Comparison of ENCODE assay signal across 23 mouse cellular contexts in genomic region chr12:62664602-62665001, GRCm38 (mm10).
A peak's percentile ranks its signal among the peaks of the same experiment; 100 is the strongest.
DNase-seq lines count a peak whose midpoint lies in the region; ATAC-seq and TF ChIP-seq lines count a peak whose summit lies in the region.
"Had no signal": no experiment of that assay in that cellular context is flagged by ENCODE, and none has a peak within 500 bp of the region (broad histone marks: within the 10 kb centered on the region; RNA-seq: fewer than 3 reads in every experiment).

No protein-coding gene starts in this region.

- peaks cover 4% of the 10 kb centered on the region; the same call in 1 of the 2 replicates for H3K9me3 ChIP-seq in hindbrain, embryonic 14.5 days (ENCODE audit: control insufficient read depth, low read length)
- H3K9me3 ChIP-seq in hindbrain, embryonic 16.5 days (ENCODE audit: control insufficient read depth, low read length) = no peaks in the 10 kb centered on the region
- no peaks in the 10 kb centered on the region for H3K9me3 ChIP-seq in midbrain, postnatal 0 days (ENCODE audit: low read length)
- no peaks in the 10 kb centered on the region; the same call in 1 of the 2 replicates for H3K9me3 ChIP-seq in midbrain, embryonic 16.5 days (replicated peaks; ENCODE audit: control insufficient read depth, low read length, poor library complexity, severe bottlenecking)
- no peaks in the 10 kb centered on the region for H3K9me3 ChIP-seq in neural tube, embryonic 14.5 days (ENCODE audit: control insufficient read depth, low read length)
- no peaks in the 10 kb centered on the region for H3K9me3 ChIP-seq in neural tube, embryonic 15.5 days (replicated peaks)
- H3K9me3 ChIP-seq: embryonic facial prominence, embryonic 13.5 days; embryonic facial prominence, embryonic 15.5 days; forebrain, embryonic 10.5 days; forebrain, embryonic 12.5 days had no signal

- no peak overlapping the region for H3K4me3 ChIP-seq in hindbrain, embryonic 14.5 days (replicated peaks; ENCODE audit: low read length)
- H3K4me3 ChIP-seq in hindbrain, embryonic 16.5 days (ENCODE audit: low read length) = no peak overlapping the region
- no peak overlapping the region for H3K4me3 ChIP-seq in midbrain, postnatal 0 days (ENCODE audit: low read depth, low read length)
- H3K4me3 ChIP-seq in midbrain, embryonic 16.5 days (ENCODE audit: low read depth, low read length) = no peak overlapping the region
- H3K4me3 ChIP-seq in neural tube, embryonic 14.5 days (ENCODE audit: low read depth, low read length) = no peak overlapping the region
- H3K4me3 ChIP-seq in neural tube, embryonic 15.5 days (replicated peaks) = no peak overlapping the region
- H3K4me3 ChIP-seq: embryonic facial prominence, embryonic 13.5 days; embryonic facial prominence, embryonic 15.5 days; erythroblast, embryonic 14.5 days; forebrain, embryonic 10.5 days; forebrain, embryonic 12.5 days had no signal

- no peaks in the 10 kb centered on the region for H3K4me1 ChIP-seq in hindbrain, embryonic 14.5 days (replicated peaks; ENCODE audit: control insufficient read depth, insufficient read depth, low read length)
- no peaks in the 10 kb centered on the region for H3K4me1 ChIP-seq in hindbrain, embryonic 16.5 days (ENCODE audit: control insufficient read depth, insufficient read depth, low read depth, low read length)
- H3K4me1 ChIP-seq in midbrain, postnatal 0 days (ENCODE audit: insufficient read depth, low read length) = no peaks in the 10 kb centered on the region
- no peaks in the 10 kb centered on the region for H3K4me1 ChIP-seq in midbrain, embryonic 16.5 days (ENCODE audit: control insufficient read depth, insufficient read depth, low read length)
- H3K4me1 ChIP-seq in neural tube, embryonic 14.5 days (ENCODE audit: control insufficient read depth, insufficient read depth, low read length) = no peaks in the 10 kb centered on the region
- no peaks in the 10 kb centered on the region for H3K4me1 ChIP-seq in neural tube, embryonic 15.5 days
- H3K4me1 ChIP-seq: embryonic facial prominence, embryonic 13.5 days; embryonic facial prominence, embryonic 15.5 days; forebrain, embryonic 10.5 days; forebrain, embryonic 12.5 days had no signal

- H3K4me2 ChIP-seq in hindbrain, embryonic 14.5 days (replicated peaks) = no peak overlapping the region
- no peak overlapping the region for H3K4me2 ChIP-seq in hindbrain, embryonic 16.5 days (ENCODE audit: low read length)
- no peak overlapping the region for H3K4me2 ChIP-seq in midbrain, postnatal 0 days (ENCODE audit: low read depth, low read length, poor library complexity, severe bottlenecking)
- no peak overlapping the region for H3K4me2 ChIP-seq in midbrain, embryonic 16.5 days (ENCODE audit: low read length)
- no peak overlapping the region for H3K4me2 ChIP-seq in neural tube, embryonic 14.5 days (ENCODE audit: low read depth, low read length)
- H3K4me2 ChIP-seq in neural tube, embryonic 15.5 days = no peak overlapping the region
- H3K4me2 ChIP-seq: embryonic facial prominence, embryonic 13.5 days; embryonic facial prominence, embryonic 15.5 days; forebrain, embryonic 12.5 days had no signal

- H3K27ac ChIP-seq in hindbrain, embryonic 14.5 days = no peak overlapping the region
- no peak overlapping the region for H3K27ac ChIP-seq in hindbrain, embryonic 16.5 days (ENCODE audit: low read depth, low read length)
- H3K27ac ChIP-seq in midbrain, postnatal 0 days (ENCODE audit: low read depth, low read length) = no peak overlapping the region
- no peak overlapping the region for H3K27ac ChIP-seq in midbrain, embryonic 16.5 days (ENCODE audit: low read length)
- H3K27ac ChIP-seq in neural tube, embryonic 14.5 days (ENCODE audit: low read depth, low read length) = no peak overlapping the region
- no peak overlapping the region for H3K27ac ChIP-seq in neural tube, embryonic 15.5 days (replicated peaks)
- H3K27ac ChIP-seq: embryonic facial prominence, embryonic 13.5 days; embryonic facial prominence, embryonic 15.5 days; forebrain, embryonic 10.5 days; forebrain, embryonic 12.5 days had no signal

- peak; percentile 43; the same call in 1 of the 2 replicates for ATAC-seq in hindbrain, embryonic 14.5 days (ENCODE audit: low FRiP score)
- no peak; the same call in 1 of the 2 replicates for ATAC-seq in hindbrain, embryonic 16.5 days
- ATAC-seq in midbrain, postnatal 0 days (ENCODE audit: low FRiP score) = no peak
- ATAC-seq in midbrain, embryonic 16.5 days = no peak
- ATAC-seq in neural tube, embryonic 14.5 days (ENCODE audit: low read depth) = peak; percentile 82
- peak; percentile 70 for ATAC-seq in neural tube, embryonic 15.5 days (ENCODE audit: low FRiP score)
- ATAC-seq: forebrain, embryonic 14.5 days had no signal

- 55% methylated on average over 1 of the region's 1 CpGs for WGBS in hindbrain, embryonic 14.5 days
- WGBS in hindbrain, embryonic 16.5 days = 56% methylated on average over 1 of the region's 1 CpGs
- 74% methylated on average over 1 of the region's 1 CpGs for WGBS in midbrain, postnatal 0 days
- 91% methylated on average over 1 of the region's 1 CpGs for WGBS in midbrain, embryonic 16.5 days
- WGBS in neural tube, embryonic 14.5 days = 54% methylated on average over 1 of the region's 1 CpGs
- 31% methylated on average over 1 of the region's 1 CpGs for WGBS in neural tube, embryonic 15.5 days

- DNase-seq in hindbrain, embryonic 14.5 days (ENCODE audit: low spot score) = no peak
- peak; percentile 2 for DNase-seq in midbrain, postnatal 0 days (ENCODE audit: low spot score)
- no peak for DNase-seq in ovary, postnatal 36 days (ENCODE audit: low spot score)
- DNase-seq: adrenal gland, adult 2 months; adrenal gland, postnatal 10 days; adrenal gland, postnatal 25 days; cerebellum, adult 11 months; cerebellum, adult 18-20 months; cerebellum, adult 8-10 months; cerebellum, adult 9-11 months; cerebellum, postnatal 14 days; cerebellum, postnatal 36 days; embryo, embryonic 11 days had no signal

- H3K27me3 ChIP-seq in hindbrain, embryonic 14.5 days (ENCODE audit: control insufficient read depth, insufficient read depth, low read length) = no peaks in the 10 kb centered on the region
- no peaks in the 10 kb centered on the region for H3K27me3 ChIP-seq in hindbrain, embryonic 16.5 days (replicated peaks; ENCODE audit: control insufficient read depth, insufficient read depth, low read length)
- no peaks in the 10 kb centered on the region for H3K27me3 ChIP-seq in midbrain, postnatal 0 days (ENCODE audit: insufficient read depth, low read length)
- H3K27me3 ChIP-seq in midbrain, embryonic 16.5 days (ENCODE audit: control insufficient read depth, insufficient read depth, low read depth, low read length) = no peaks in the 10 kb centered on the region
- no peaks in the 10 kb centered on the region for H3K27me3 ChIP-seq in neural tube, embryonic 14.5 days (ENCODE audit: control insufficient read depth, insufficient read depth, low read length)
- no peaks in the 10 kb centered on the region for H3K27me3 ChIP-seq in neural tube, embryonic 15.5 days (replicated peaks)
- H3K27me3 ChIP-seq: embryonic facial prominence, embryonic 13.5 days; embryonic facial prominence, embryonic 15.5 days; forebrain, embryonic 12.5 days had no signal

- H3K9ac ChIP-seq in hindbrain, embryonic 14.5 days = no peak overlapping the region
- H3K9ac ChIP-seq in hindbrain, embryonic 16.5 days (ENCODE audit: low read depth, low read length) = no peak overlapping the region
- H3K9ac ChIP-seq in midbrain, postnatal 0 days (replicated peaks; ENCODE audit: low read length, poor library complexity, severe bottlenecking) = no peak overlapping the region
- H3K9ac ChIP-seq in midbrain, embryonic 16.5 days (ENCODE audit: low read depth, low read length) = no peak overlapping the region
- H3K9ac ChIP-seq in neural tube, embryonic 14.5 days (replicated peaks; ENCODE audit: low read depth, low read length) = no peak overlapping the region
- no peak overlapping the region for H3K9ac ChIP-seq in neural tube, embryonic 15.5 days (replicated peaks)
- H3K9ac ChIP-seq: embryonic facial prominence, embryonic 13.5 days; embryonic facial prominence, embryonic 15.5 days; forebrain, embryonic 12.5 days had no signal

- TF ChIP-seq CTCF in midbrain, postnatal 0 days (IDR thresholded peaks at IDR 0.05) = no peak

- no peaks in the 10 kb centered on the region for H3K36me3 ChIP-seq in hindbrain, embryonic 14.5 days (replicated peaks; ENCODE audit: control insufficient read depth, insufficient read depth)
- no peaks in the 10 kb centered on the region for H3K36me3 ChIP-seq in hindbrain, embryonic 16.5 days (ENCODE audit: control insufficient read depth, insufficient read depth, low read length)
- no peaks in the 10 kb centered on the region for H3K36me3 ChIP-seq in midbrain, postnatal 0 days (ENCODE audit: insufficient read depth, low read length)
- H3K36me3 ChIP-seq in midbrain, embryonic 16.5 days (ENCODE audit: control insufficient read depth, insufficient read depth, low read length) = no peaks in the 10 kb centered on the region
- H3K36me3 ChIP-seq in neural tube, embryonic 14.5 days (ENCODE audit: control insufficient read depth, insufficient read depth, low read length) = no peaks in the 10 kb centered on the region
- H3K36me3 ChIP-seq in neural tube, embryonic 15.5 days = no peaks in the 10 kb centered on the region
- H3K36me3 ChIP-seq: embryonic facial prominence, embryonic 13.5 days; embryonic facial prominence, embryonic 15.5 days; forebrain, embryonic 10.5 days; forebrain, embryonic 12.5 days had no signal

Comparison
In these comparisons a context has a peak if more than half of its experiments do, and no peak if none do; other contexts are left out.
1. ATAC-seq: peak in hindbrain, embryonic 14.5 days (single experiment), neural tube, embryonic 14.5 days (single experiment) and neural tube, embryonic 15.5 days (single experiment); none in hindbrain, embryonic 16.5 days (single experiment), midbrain, postnatal 0 days (single experiment) and midbrain, embryonic 16.5 days (single experiment).